Mouse (Mus musculus) intestine, embryonic 14.5 days (tissue): Measurements from ENCODE around the gene Lgi1. TPM values are rescaled to one million over a fixed set of nuclear protein-coding genes. Genes with fewer than 3 reads are reported as not detected.

Experiments
- ATAC-seq: fragments of 200-750 bp; cut with Nextera tagmentation; replicated peaks from 2 replicates; pipeline ENCODE4 v1.8.0; 2017; ENCODE audit warnings: low read depth, moderate number of reproducible peaks, moderate TSS enrichment, moderate library complexity; ENCODE audit not compliant: low FRiP score, low TSS enrichment
- DNase-seq: peaks from one replicate; pipeline ENCODE4 v3.0.0-alpha.2; 2018; ENCODE audit warnings: low spot score
- H3K27ac ChIP-seq: fragments of 300-500 bp; sonication (generic); 2 replicates; pipeline ENCODE4 v1.5.1; 2014; ENCODE audit warnings: low read depth, mild to moderate bottlenecking, control low read depth
- H3K27me3 ChIP-seq: fragments of 300-500 bp; sonication (generic); replicated peaks from 2 replicates; pipeline ENCODE4 v1.6.1; 2014; ENCODE audit warnings: low read length, control low read depth; ENCODE audit not compliant: control insufficient read depth, insufficient read depth
- H3K36me3 ChIP-seq: fragments of 300-500 bp; sonication (generic); 2 replicates; pipeline ENCODE4 v1.6.1; 2014; ENCODE audit warnings: low read length, control low read depth; ENCODE audit not compliant: control insufficient read depth, insufficient read depth
- H3K4me1 ChIP-seq: fragments of 300-500 bp; sonication (generic); replicated peaks from 2 replicates; pipeline ENCODE4 v1.6.1; 2014; ENCODE audit warnings: low read length, control low read depth, mixed read lengths; ENCODE audit not compliant: control insufficient read depth, insufficient read depth
- H3K4me2 ChIP-seq: fragments of 300-500 bp; sonication (generic); 2 replicates; pipeline ENCODE4 v1.6.1; 2014; ENCODE audit warnings: low read length
- H3K4me3 ChIP-seq: fragments of 300-500 bp; sonication (generic); 2 replicates; pipeline ENCODE4 v1.5.1; 2014; ENCODE audit warnings: low read depth, low read length, control low read depth, mixed read lengths
- H3K9ac ChIP-seq: fragments of 300-500 bp; sonication (generic); 2 replicates; pipeline ENCODE4 v1.6.1; 2014; ENCODE audit warnings: mild to moderate bottlenecking, low read length
- H3K9me3 ChIP-seq: fragments of 300-500 bp; sonication (generic); 2 replicates; pipeline ENCODE4 v1.6.1; 2016; ENCODE audit warnings: low read length, control low read depth; ENCODE audit not compliant: control insufficient read depth
- WGBS: fragments of 180-500 bp; shearing (Covaris S2); extraction: QIAGEN DNeasy Blood & Tissue Kit; methylation state at CpG from one replicate; pipeline ENCODE4 v1.1.7; 2014; 5-methylcytosine and 5-hydroxymethylcytosine counted together
- polyA plus RNA-seq: library from polyadenylated mRNA; unstranded; fragments of >200 nt; fragmentation: Nextera tagmentation; extraction: Ambion mirVana; gene quantifications from 2 replicates; pipeline ENCODE4 v1.2.1, GENCODE M21; 2014

Gene Lgi1
- polyA plus RNA-seq, 1 experiment from 2014 or later, result 0.42 TPM

- H3K9me3 ChIP-seq, result no peaks in the 10 kb centered on the region
- H3K4me3 ChIP-seq, result no peak overlapping the region
- no peaks in the 10 kb centered on the region for H3K27me3 ChIP-seq
- no peak overlapping the region for H3K9ac ChIP-seq
- 60% methylated on average over 6 of the region's 6 CpGs for WGBS
- no peak overlapping the region for H3K4me2 ChIP-seq
- no peaks in the 10 kb centered on the region for H3K4me1 ChIP-seq
- H3K36me3 ChIP-seq, result no peaks in the 10 kb centered on the region
- no peak overlapping the region for H3K27ac ChIP-seq
- DNase-seq (no peak), ATAC-seq (no peak)
These were observed 10.5 kb upstream of the Lgi1 start for GRCm38 (mm10) chr19:38253796-38254195.

- ATAC-seq (no peak), DNase-seq (no peak)
- 0 out of 2 replicates have a peak, but pooled peaks cover 2% of the 10 kb centered on the region for H3K27me3 ChIP-seq
- no peak overlapping the region for H3K4me3 ChIP-seq
- 76% methylated on average over 3 of the region's 3 CpGs for WGBS
- H3K9ac ChIP-seq, result no peak overlapping the region
- no peaks in the 10 kb centered on the region for H3K4me1 ChIP-seq
- H3K36me3 ChIP-seq, result no peaks in the 10 kb centered on the region
- H3K27ac ChIP-seq, result no peak overlapping the region
- H3K4me2 ChIP-seq, result no peak overlapping the region
- no peaks in the 10 kb centered on the region for H3K9me3 ChIP-seq
These were observed 5.7 kb upstream of the Lgi1 start for GRCm38 (mm10) chr19:38258651-38259065.

- Histone ChIP-seq H3K36me3 (no peaks in the 10 kb centered on the region), H3K9ac (no peak overlapping the region), H3K4me3 (no peak overlapping the region), H3K4me1 (no peaks in the 10 kb centered on the region), H3K27ac (no peak overlapping the region), H3K4me2 (no peak overlapping the region), H3K9me3 (no peaks in the 10 kb centered on the region), H3K27me3 (0 out of 2 replicates have a peak, but pooled peaks cover 6% of the 10 kb centered on the region)
- DNase-seq (no peak), ATAC-seq (no peak)
- WGBS, result 87% methylated on average over 3 of the region's 3 CpGs
These were observed 4.9 kb upstream of the Lgi1 start for GRCm38 (mm10) chr19:38259436-38259835.

- ATAC-seq, result no peak
- WGBS, result 32% methylated on average over 4 of the region's 4 CpGs
- no peaks in the 10 kb centered on the region for H3K36me3 ChIP-seq
These were observed 4.0 kb upstream of the Lgi1 start for GRCm38 (mm10) chr19:38260346-38260745.

DNA sequence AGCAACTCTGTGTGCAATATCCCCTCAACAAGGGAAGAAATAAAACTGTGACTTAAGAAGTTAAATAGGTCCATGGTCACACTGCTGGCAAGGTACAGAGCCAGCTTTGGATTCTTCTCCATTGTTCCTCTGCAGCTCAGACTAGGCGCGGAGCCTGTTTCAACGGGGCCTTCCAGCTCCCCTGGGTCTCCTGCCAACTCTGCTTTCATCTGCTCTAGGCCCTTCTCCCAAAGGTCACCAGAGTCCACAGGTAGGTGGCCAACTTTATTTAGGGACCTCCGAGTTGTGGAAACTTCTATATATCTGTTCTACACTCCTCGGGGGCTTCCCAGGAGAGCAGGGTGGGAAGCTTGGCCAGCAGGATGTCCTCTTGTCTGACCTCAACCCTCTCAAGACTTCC is 3.0 kb upstream of the Lgi1 start:
- Histone ChIP-seq H3K36me3 (no peaks in the 10 kb centered on the region), H3K4me2 (no peak overlapping the region), H3K4me3 (no peak overlapping the region), H3K9ac (no peak overlapping the region), H3K9me3 (no peaks in the 10 kb centered on the region), H3K4me1 (no peaks in the 10 kb centered on the region), H3K27me3 (0 out of 2 replicates have a peak, but pooled peaks cover 10% of the 10 kb centered on the region), H3K27ac (no peak overlapping the region)
- ATAC-seq, result no peak
- no peak for DNase-seq
- WGBS, result 88% methylated on average over 5 of the region's 5 CpGs

More at GRCm38 (mm10) chr19:38260346-38260745, 4.0 kb upstream of the Lgi1 start:
- Histone ChIP-seq H3K4me2 (no peak overlapping the region), H3K9me3 (no peaks in the 10 kb centered on the region), H3K27ac (no peak overlapping the region), H3K9ac (no peak overlapping the region), H3K4me1 (no peaks in the 10 kb centered on the region), H3K4me3 (no peak overlapping the region), H3K27me3 (0 out of 2 replicates have a peak, but pooled peaks cover 10% of the 10 kb centered on the region)
- no peak for DNase-seq

DNA sequence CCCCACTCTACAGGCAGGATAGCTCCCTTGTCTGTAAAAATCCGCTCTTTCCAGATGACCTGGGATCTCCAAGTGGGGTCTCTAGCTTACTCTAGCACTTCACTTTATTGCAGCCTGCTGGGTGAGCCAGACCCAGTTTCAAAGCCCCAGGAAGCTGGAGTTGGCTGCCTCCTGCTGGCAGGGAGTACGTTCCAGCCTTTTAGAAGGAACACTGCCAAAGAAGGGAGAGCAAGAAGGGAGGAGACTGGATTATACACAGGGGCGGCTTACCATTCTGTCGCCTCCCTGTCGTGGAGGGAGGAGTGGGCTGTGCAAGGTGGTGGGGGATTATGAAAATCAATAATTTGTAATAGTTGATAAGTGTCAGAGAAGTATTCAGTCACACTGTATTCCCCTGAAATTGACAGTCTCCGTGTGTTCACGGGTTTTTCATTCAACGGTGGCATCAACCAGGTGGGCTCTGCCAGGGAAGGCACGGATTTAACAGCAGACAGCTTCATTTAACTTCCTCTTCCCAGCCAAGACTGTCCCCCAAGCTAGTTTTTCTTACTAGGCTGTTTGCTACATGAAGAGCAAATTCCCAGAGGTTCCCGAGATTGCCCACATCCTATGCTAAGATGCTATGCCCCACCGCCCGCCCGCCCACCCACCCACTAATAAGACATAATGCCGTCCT is 369 bp upstream of the Lgi1 start:
- ATAC-seq (no peak), DNase-seq (no peak)
- Histone ChIP-seq H3K27me3 (0 out of 2 replicates have a peak, but pooled peaks cover 10% of the 10 kb centered on the region), H3K9me3 (no peaks in the 10 kb centered on the region), H3K4me1 (no peaks in the 10 kb centered on the region), H3K27ac (no peak overlapping the region), H3K4me3 (no peak overlapping the region), H3K4me2 (peak overlapping the region; percentile 30), H3K36me3 (no peaks in the 10 kb centered on the region), H3K9ac (no peak overlapping the region)
- 29% methylated on average over 14 of the region's 14 CpGs for WGBS

GRCm38 (mm10) chr19:38265767-38266166 is 1.4 kb downstream of the Lgi1 start:
- H3K4me2 ChIP-seq, result no peak overlapping the region
- DNase-seq (no peak), ATAC-seq (no peak)
- H3K4me1 ChIP-seq, result no peaks in the 10 kb centered on the region
- H3K36me3 ChIP-seq, result no peaks in the 10 kb centered on the region
- H3K9ac ChIP-seq, result no peak overlapping the region
- H3K27ac ChIP-seq, result no peak overlapping the region
- WGBS, result 87% methylated on average over 5 of the region's 5 CpGs
- H3K27me3 ChIP-seq, result 0 out of 2 replicates have a peak, but pooled peaks cover 10% of the 10 kb centered on the region
- no peak overlapping the region for H3K4me3 ChIP-seq
- no peaks in the 10 kb centered on the region for H3K9me3 ChIP-seq

DNA sequence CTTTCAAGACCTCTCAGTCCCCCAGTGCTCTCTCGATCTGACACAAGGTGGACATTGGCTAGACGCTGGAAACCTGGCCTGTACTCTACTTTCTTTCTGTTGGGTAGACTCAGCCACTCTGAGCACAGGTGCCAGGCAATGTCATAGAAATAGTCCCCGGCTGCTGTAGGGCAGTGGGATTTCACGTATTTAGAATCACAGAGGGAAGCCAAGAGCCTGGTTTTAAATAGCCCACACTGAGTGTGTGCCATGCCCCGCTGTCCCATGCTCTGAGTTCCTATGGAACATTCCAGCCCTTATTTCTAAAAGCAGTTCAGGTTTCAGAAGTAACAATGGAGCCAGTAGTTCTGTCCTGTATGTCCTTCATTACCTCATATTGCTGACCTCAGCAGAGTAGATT is 3.1 kb downstream of the Lgi1 start:
- no peak overlapping the region for H3K27ac ChIP-seq
- 76% methylated on average over 5 of the region's 5 CpGs for WGBS

GRCm38 (mm10) chr19:38271071-38271470 is 6.7 kb downstream of the Lgi1 start:
- no peak for DNase-seq

More for the DNA sequence above, 3.1 kb downstream of the Lgi1 start:
- DNase-seq, result no peak
- Histone ChIP-seq H3K4me2 (no peak overlapping the region), H3K4me1 (no peaks in the 10 kb centered on the region), H3K9ac (no peak overlapping the region), H3K4me3 (no peak overlapping the region), H3K27me3 (0 out of 2 replicates have a peak, but pooled peaks cover 10% of the 10 kb centered on the region), H3K9me3 (no peaks in the 10 kb centered on the region), H3K36me3 (no peaks in the 10 kb centered on the region)
- no peak for ATAC-seq

More at GRCm38 (mm10) chr19:38271071-38271470, 6.7 kb downstream of the Lgi1 start:
- Histone ChIP-seq H3K9me3 (no peaks in the 10 kb centered on the region), H3K9ac (no peak overlapping the region), H3K4me2 (no peak overlapping the region), H3K27ac (no peak overlapping the region), H3K36me3 (no peaks in the 10 kb centered on the region), H3K4me1 (no peaks in the 10 kb centered on the region), H3K27me3 (no peaks in the 10 kb centered on the region), H3K4me3 (no peak overlapping the region)
- WGBS, result 41% methylated on average over 6 of the region's 6 CpGs
- ATAC-seq, result no peak
